Mouse (Mus musculus): Measurements from ENCODE around the gene Ndufs6. TPM values are rescaled to one million over a fixed set of nuclear protein-coding genes. Genes with fewer than 3 reads are reported as not detected.

Gene Ndufs6
- 223 and 232 TPM in 2 replicates for polyA plus RNA-seq (2015; fragmentation: Nextera tagmentation; extraction: Ambion mirVana)

DNA sequence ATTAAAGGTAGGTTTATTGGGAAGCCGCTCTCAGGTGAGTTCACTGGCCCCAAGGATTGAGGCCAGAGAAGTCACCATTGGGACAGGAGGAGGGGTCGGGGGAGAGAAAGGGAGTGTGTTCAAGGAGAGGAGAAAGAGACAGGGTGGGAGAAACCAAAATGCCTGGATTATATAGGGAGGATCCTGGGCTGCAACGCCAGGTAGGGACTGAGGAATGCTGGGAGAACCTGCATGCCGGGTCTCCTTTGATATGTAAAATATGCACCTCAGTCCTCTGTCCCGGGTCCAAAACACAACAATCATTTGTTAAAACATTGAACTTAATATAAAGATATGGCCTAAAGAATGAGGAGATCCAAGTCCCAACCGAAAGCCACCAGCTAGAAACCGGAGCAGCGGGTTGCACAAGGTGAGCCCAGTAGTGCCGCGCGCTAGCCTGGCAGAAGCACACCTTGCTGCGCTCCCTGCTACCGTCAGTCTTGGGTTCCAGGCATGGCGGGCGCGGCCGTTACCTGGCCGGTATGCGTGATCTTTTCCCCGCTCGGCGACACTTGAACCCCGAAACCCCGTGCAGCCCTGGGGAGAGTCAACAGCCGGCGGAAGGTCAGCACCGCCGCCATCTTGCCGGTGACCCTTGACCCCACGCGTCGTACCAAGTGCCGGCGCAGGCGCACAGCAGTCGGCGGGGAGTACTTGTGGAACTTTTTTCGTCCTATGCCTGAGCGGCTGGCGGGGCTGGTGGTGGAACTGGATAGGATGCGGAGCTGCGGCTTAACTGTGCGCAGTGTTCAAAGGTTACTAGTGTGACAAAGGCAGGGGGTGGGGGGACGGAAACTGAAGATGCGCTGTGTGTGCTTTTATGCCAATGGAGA lies at the start of gene Ndufs6, which contains the start of gene Mrpl36:
TSS of gene Ndufs6 (minus strand) at position 716 of the 872 bp plus-strand sequence.
TSS of gene Mrpl36 (plus strand) at position 687 of the 872 bp plus-strand sequence.
- Histone ChIP-seq H3K27me3 (no peaks in the 10 kb centered on the region), H3K9ac (peak within 1 kb of the TSS; percentile 80), H3K36me3 (replicated peaks) (peaks cover 36% of the 10 kb centered on the region), H3K4me2 (peak within 1 kb of the TSS; percentile 76), H3K9me3 (replicated peaks) (no peaks in the 10 kb centered on the region), H3K27ac (replicated peaks) (peak within 1 kb of the TSS; percentile 54), H3K4me1 (replicated peaks) (peaks cover 56% of the 10 kb centered on the region), H3K4me3 (replicated peaks) (peak within 1 kb of the TSS; percentile 74)
- peak; percentile 81 for ATAC-seq (ENCODE audit: insufficient read depth)
- under 1% methylated on average over 45 of the region's 45 CpGs for WGBS (ENCODE audit: insufficient replicate concordance)

GRCm38 (mm10) chr13:73377637-73378036 lies 49.3 kb upstream of the Ndufs6 start:
- H3K4me1 ChIP-seq (replicated peaks) = no peaks in the 10 kb centered on the region
- no peaks in the 10 kb centered on the region for H3K36me3 ChIP-seq (replicated peaks)
- H3K4me3 ChIP-seq (replicated peaks) = no peak overlapping the region

DNA sequence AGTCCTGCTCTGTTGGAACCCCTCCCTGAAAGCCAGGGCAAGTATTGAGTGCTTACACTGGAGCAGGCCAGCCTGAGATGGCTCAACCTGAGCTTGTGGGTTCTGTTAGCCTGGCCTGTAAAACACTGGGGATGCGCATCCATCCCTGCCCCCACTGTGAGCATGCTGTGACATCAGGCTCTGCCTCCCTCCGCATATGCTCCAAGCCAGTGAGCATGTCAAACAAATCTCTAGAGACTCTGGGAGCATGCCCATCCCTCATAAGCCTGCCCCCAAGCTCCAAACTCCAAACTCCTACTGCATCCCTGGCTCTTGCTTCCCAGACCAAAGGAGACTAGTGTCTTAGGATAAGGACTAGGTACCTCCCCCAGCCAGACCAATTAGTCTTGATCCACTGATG lies 46.3 kb upstream of the Ndufs6 start:
- H3K36me3 ChIP-seq (replicated peaks) = no peaks in the 10 kb centered on the region
- H3K27ac ChIP-seq (replicated peaks) = no peak overlapping the region
- WGBS (ENCODE audit: insufficient replicate concordance) = 66% methylated on average over 2 of the region's 2 CpGs
- no peak overlapping the region for H3K9ac ChIP-seq
- ATAC-seq (ENCODE audit: insufficient read depth) = no peak
- H3K27me3 ChIP-seq = no peaks in the 10 kb centered on the region
- H3K4me1 ChIP-seq (replicated peaks) = no peaks in the 10 kb centered on the region
- no peak overlapping the region for H3K4me3 ChIP-seq (replicated peaks)
- H3K9me3 ChIP-seq (replicated peaks) = no peaks in the 10 kb centered on the region
- no peak overlapping the region for H3K4me2 ChIP-seq

More at GRCm38 (mm10) chr13:73377637-73378036, 49.3 kb upstream of the Ndufs6 start:
- 61% methylated on average over 9 of the region's 9 CpGs for WGBS (ENCODE audit: insufficient replicate concordance)
- ATAC-seq (ENCODE audit: insufficient read depth) = no peak
- H3K9me3 ChIP-seq (replicated peaks) = no peaks in the 10 kb centered on the region
- no peak overlapping the region for H3K4me2 ChIP-seq
- no peak overlapping the region for H3K27ac ChIP-seq (replicated peaks)
- H3K27me3 ChIP-seq = no peaks in the 10 kb centered on the region
- H3K9ac ChIP-seq = no peak overlapping the region

GRCm38 (mm10) chr13:73373367-73373766 lies 45.0 kb upstream of the Ndufs6 start:
- Histone ChIP-seq H3K4me2 (no peak overlapping the region), H3K9me3 (replicated peaks) (no peaks in the 10 kb centered on the region), H3K4me3 (replicated peaks) (no peak overlapping the region), H3K27me3 (no peaks in the 10 kb centered on the region), H3K27ac (replicated peaks) (no peak overlapping the region), H3K9ac (no peak overlapping the region), H3K4me1 (replicated peaks) (no peaks in the 10 kb centered on the region), H3K36me3 (replicated peaks) (no peaks in the 10 kb centered on the region)
- ATAC-seq (ENCODE audit: insufficient read depth) = no peak
- 61% methylated on average over 4 of the region's 4 CpGs for WGBS (ENCODE audit: insufficient replicate concordance)

DNA sequence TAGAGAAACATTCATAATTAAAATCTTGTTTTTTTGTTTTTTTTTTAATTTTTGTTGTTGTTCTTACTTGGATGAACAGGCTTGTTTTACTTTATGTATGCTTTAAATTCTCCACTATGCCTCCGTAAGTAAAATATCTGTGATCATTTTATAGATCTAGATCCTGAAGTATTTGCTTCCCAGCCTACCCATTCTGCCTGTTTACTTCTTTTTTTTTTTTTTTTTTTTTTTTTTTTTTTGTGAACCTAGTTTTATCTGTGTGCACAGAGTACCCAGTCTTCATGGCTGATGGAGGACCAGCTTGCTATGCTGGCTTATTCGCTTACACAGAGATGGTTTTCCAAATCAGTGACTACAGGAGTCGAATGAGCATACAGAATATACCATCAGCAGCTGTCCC lies 28.8 kb upstream of the Ndufs6 start:
- Histone ChIP-seq H3K4me1 (replicated peaks) (no peaks in the 10 kb centered on the region), H3K9ac (no peak overlapping the region), H3K36me3 (replicated peaks) (no peaks in the 10 kb centered on the region), H3K4me2 (no peak overlapping the region), H3K4me3 (replicated peaks) (no peak overlapping the region), H3K27me3 (0 out of 2 replicates have a peak, but pooled peaks cover 8% of the 10 kb centered on the region), H3K27ac (replicated peaks) (no peak overlapping the region), H3K9me3 (replicated peaks) (no peaks in the 10 kb centered on the region)
- ATAC-seq (ENCODE audit: insufficient read depth) = no peak
- WGBS (ENCODE audit: insufficient replicate concordance) = 63% methylated on average over 3 of the region's 3 CpGs

GRCm38 (mm10) chr13:73352491-73352890 lies 24.1 kb upstream of the Ndufs6 start:
- H3K9me3 ChIP-seq (replicated peaks) = no peaks in the 10 kb centered on the region
- H3K4me3 ChIP-seq (replicated peaks) = no peak overlapping the region
- ATAC-seq (ENCODE audit: insufficient read depth) = no peak
- H3K4me1 ChIP-seq (replicated peaks) = peaks cover 6% of the 10 kb centered on the region; the same call in 1 of the 2 replicates
- no peak overlapping the region for H3K27ac ChIP-seq (replicated peaks)
- no peaks in the 10 kb centered on the region for H3K36me3 ChIP-seq (replicated peaks)
- no peak overlapping the region for H3K4me2 ChIP-seq
- no peak overlapping the region for H3K9ac ChIP-seq
- peaks cover 8% of the 10 kb centered on the region; the same call in 1 of the 2 replicates for H3K27me3 ChIP-seq

DNA sequence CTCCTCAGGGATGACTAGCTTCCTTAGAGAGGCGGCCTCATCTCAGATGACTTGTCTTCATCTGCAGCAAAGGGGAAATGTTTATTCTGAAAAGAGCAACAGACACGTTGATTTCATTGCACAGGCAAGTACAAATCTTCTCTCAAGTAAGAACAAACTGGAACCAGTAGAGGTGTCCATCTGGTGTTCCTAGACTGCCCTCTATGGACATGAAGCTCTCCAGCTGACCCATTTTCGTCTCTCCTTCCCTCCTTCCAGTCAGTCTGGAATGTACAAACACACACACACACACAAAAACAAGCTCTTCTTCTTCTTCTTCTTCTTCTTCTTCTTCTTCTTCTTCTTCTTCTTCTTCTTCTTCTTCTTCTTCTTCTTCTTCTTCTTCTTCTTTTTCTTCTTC lies 23.6 kb upstream of the Ndufs6 start:
- 43% methylated on average over 3 of the region's 3 CpGs for WGBS (ENCODE audit: insufficient replicate concordance)
- ATAC-seq (ENCODE audit: insufficient read depth) = no peak
- H3K36me3 ChIP-seq (replicated peaks) = no peaks in the 10 kb centered on the region
- peaks cover 6% of the 10 kb centered on the region; the same call in 1 of the 2 replicates for H3K4me1 ChIP-seq (replicated peaks)
- H3K4me2 ChIP-seq = no peak overlapping the region
- H3K27me3 ChIP-seq = peaks cover 8% of the 10 kb centered on the region; the same call in 1 of the 2 replicates
- no peak overlapping the region for H3K9ac ChIP-seq
- H3K27ac ChIP-seq (replicated peaks) = no peak overlapping the region
- H3K4me3 ChIP-seq (replicated peaks) = no peak overlapping the region
- H3K9me3 ChIP-seq (replicated peaks) = no peaks in the 10 kb centered on the region

DNA sequence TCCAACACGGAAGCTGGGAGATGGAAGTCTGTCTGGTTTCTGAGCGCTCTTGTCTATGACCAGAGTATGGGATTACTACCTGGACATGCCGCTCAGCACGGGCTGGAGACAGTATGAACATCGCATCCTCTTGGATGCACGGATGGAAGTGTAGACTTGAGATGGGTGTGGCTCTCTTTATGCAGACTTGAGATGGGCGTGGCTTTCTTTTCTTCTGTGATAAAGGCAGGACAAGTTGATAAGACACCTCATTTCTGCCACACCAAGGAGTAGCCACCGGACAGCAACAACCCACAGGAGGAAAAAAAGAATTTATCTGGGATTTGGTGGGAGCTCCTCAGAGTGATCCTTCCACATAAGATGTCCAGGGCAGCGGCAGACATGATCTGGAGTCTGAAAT lies 22.4 kb upstream of the Ndufs6 start:
- WGBS (ENCODE audit: insufficient replicate concordance) = 60% methylated on average over 9 of the region's 9 CpGs
- ATAC-seq (ENCODE audit: insufficient read depth) = no peak
- no peak overlapping the region for H3K27ac ChIP-seq (replicated peaks)

GRCm38 (mm10) chr13:73347922-73348650 lies 19.7 kb upstream of the Ndufs6 start:
- Histone ChIP-seq H3K4me2 (no peak overlapping the region), H3K4me1 (replicated peaks) (peaks cover 6% of the 10 kb centered on the region; the same call in 1 of the 2 replicates), H3K36me3 (replicated peaks) (no peaks in the 10 kb centered on the region), H3K9me3 (replicated peaks) (no peaks in the 10 kb centered on the region), H3K4me3 (replicated peaks) (no peak overlapping the region), H3K9ac (no peak overlapping the region), H3K27ac (replicated peaks) (no peak overlapping the region), H3K27me3 (peaks cover 3% of the 10 kb centered on the region; the same call in 1 of the 2 replicates)
- WGBS (ENCODE audit: insufficient replicate concordance) = 61% methylated on average over 7 of the region's 7 CpGs
- no peak for ATAC-seq (ENCODE audit: insufficient read depth)

More for the DNA sequence above, 22.4 kb upstream of the Ndufs6 start:
- peaks cover 6% of the 10 kb centered on the region; the same call in 1 of the 2 replicates for H3K4me1 ChIP-seq (replicated peaks)
- H3K27me3 ChIP-seq = peaks cover 8% of the 10 kb centered on the region; the same call in 1 of the 2 replicates
- H3K9ac ChIP-seq = no peak overlapping the region
- H3K9me3 ChIP-seq (replicated peaks) = no peaks in the 10 kb centered on the region
- no peak overlapping the region for H3K4me3 ChIP-seq (replicated peaks)
- no peaks in the 10 kb centered on the region for H3K36me3 ChIP-seq (replicated peaks)
- no peak overlapping the region for H3K4me2 ChIP-seq

DNA sequence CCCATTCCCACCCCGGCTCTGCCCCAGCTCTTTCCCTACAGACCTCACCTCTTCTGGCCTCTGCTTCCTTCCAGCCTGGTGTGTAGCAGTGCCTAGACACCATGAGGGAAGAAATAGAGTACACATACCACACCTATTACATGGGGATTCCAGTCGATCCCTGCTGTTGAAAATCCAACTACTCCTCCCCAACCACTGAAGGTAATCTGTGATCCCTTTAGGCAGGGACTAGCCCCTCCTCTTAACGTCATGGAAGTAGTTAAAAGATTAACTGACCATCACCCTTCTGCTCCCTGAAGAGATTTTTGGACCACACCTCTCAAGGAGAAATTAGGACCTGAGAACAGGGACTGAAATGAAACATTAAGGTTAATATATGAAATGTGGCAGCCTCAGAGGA lies 18.8 kb upstream of the Ndufs6 start:
- Histone ChIP-seq H3K9me3 (replicated peaks) (no peaks in the 10 kb centered on the region), H3K4me3 (replicated peaks) (no peak overlapping the region), H3K36me3 (replicated peaks) (no peaks in the 10 kb centered on the region), H3K9ac (no peak overlapping the region), H3K27ac (replicated peaks) (no peak overlapping the region), H3K4me1 (replicated peaks) (peaks cover 6% of the 10 kb centered on the region; the same call in 1 of the 2 replicates), H3K27me3 (no peaks in the 10 kb centered on the region; the same call in 1 of the 2 replicates), H3K4me2 (no peak overlapping the region)
- ATAC-seq (ENCODE audit: insufficient read depth) = no peak
- WGBS (ENCODE audit: insufficient replicate concordance) = 57% methylated on average over 3 of the region's 3 CpGs

- Histone ChIP-seq H3K9me3 (replicated peaks) (no peaks in the 10 kb centered on the region), H3K4me2 (no peak overlapping the region), H3K4me1 (replicated peaks) (peaks cover 6% of the 10 kb centered on the region; the same call in 1 of the 2 replicates), H3K36me3 (replicated peaks) (no peaks in the 10 kb centered on the region), H3K4me3 (replicated peaks) (no peak overlapping the region), H3K27me3 (no peaks in the 10 kb centered on the region; the same call in 1 of the 2 replicates), H3K9ac (no peak overlapping the region), H3K27ac (replicated peaks) (no peak overlapping the region)
- no peak for ATAC-seq (ENCODE audit: insufficient read depth)
- 64% methylated on average over 4 of the region's 4 CpGs for WGBS (ENCODE audit: insufficient replicate concordance)
Measured at GRCm38 (mm10) chr13:73346743-73347142, 18.4 kb upstream of the Ndufs6 start.
